Mouse (Mus musculus): ENCODE data around the gene Gsta1. TPM values are rescaled to one million over a fixed set of nuclear protein-coding genes. Genes with fewer than 3 reads are reported as not detected.
"Not testable (repeated sequence)": the region's sequence is repeated elsewhere in the genome, so short reads cannot be mapped to it uniquely, and the experiment has no call there.

Gsta1 gene
- polyA plus RNA-seq, 1 experiment from 2014 or later: 2.8 TPM

DNA sequence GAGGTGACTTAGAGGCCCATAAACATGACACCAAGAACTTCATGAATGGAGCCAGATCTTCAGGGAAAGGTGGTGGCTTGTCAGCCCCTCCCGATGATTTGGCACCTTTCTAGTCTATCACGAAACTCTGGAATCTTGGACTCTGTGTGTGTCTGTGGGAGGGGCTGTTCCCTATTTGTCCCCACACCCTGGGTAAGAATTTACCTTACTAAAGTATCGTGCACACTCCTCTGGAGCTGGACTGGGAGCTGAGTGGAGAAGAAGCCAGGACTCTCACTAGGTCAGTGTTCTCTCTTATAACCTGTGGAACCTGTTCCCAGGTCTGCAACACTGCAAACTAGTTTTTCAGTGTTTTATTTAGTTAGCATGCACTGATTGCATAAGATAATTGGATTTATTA, 59.3 kb downstream of the Gsta1 start, which contains the start of gene Gm10639:
Gene Gm10639, plus strand, starts transcription at position 201 of the 400 bp plus-strand sequence.
- whole genome bisulfite sequencing: 66% methylated on average over 3 of the region's 3 CpGs
- H3K27ac ChIP-seq (ENCODE audit: low read length); H3K9ac ChIP-seq (replicated peaks; ENCODE audit: low read length); H3K9me3 ChIP-seq (ENCODE audit: low read length); H3K4me2 ChIP-seq (replicated peaks; ENCODE audit: low read depth, low read length); H3K36me3 ChIP-seq (ENCODE audit: insufficient read depth, low read length); H3K4me1 ChIP-seq (ENCODE audit: insufficient read depth, low read length); ATAC-seq (ENCODE audit: low FRiP score, low TSS enrichment); H3K27me3 ChIP-seq (ENCODE audit: insufficient read depth, low read length); H3K4me3 ChIP-seq (ENCODE audit: low read length): not testable (repeated sequence)

Other genes with a start within 250 kb of the Gsta1 start
- 1.1 and 1.2 TPM in 2 replicates for gene Gcm1, start 178.7 kb upstream of the Gsta1 start, polyA plus RNA-seq (2015; fragmentation: Nextera tagmentation; extraction: Ambion mirVana)
- 44.3 and 45.2 TPM in 2 replicates for gene Fbxo9, start 121.6 kb upstream of the Gsta1 start, polyA plus RNA-seq (2015; fragmentation: Nextera tagmentation; extraction: Ambion mirVana)
- 21.7 and 24.5 TPM in 2 replicates for gene Ick, start 121.5 kb upstream of the Gsta1 start, polyA plus RNA-seq (2015; fragmentation: Nextera tagmentation; extraction: Ambion mirVana)
- 134 and 150 TPM in 2 replicates for gene Gsta4, start 47.9 kb upstream of the Gsta1 start, polyA plus RNA-seq (2015; fragmentation: Nextera tagmentation; extraction: Ambion mirVana)
- gene Gm3776, start 26.5 kb downstream of the Gsta1 start, polyA plus RNA-seq (2015; fragmentation: Nextera tagmentation; extraction: Ambion mirVana): 0.58 and 1.5 TPM in 2 replicates
- 30.2 and 34.9 TPM in 2 replicates for gene Gm10639, start 59.3 kb downstream of the Gsta1 start, polyA plus RNA-seq (2015; fragmentation: Nextera tagmentation; extraction: Ambion mirVana)
- gene Omt2a, start 84.1 kb downstream of the Gsta1 start, polyA plus RNA-seq (2015; fragmentation: Nextera tagmentation; extraction: Ambion mirVana): not detected in 2 replicates
- not detected in 2 replicates for gene Omt2b, start 96.9 kb downstream of the Gsta1 start, polyA plus RNA-seq (2015; fragmentation: Nextera tagmentation; extraction: Ambion mirVana)
- gene Gsta2, start 125.1 kb downstream of the Gsta1 start, polyA plus RNA-seq (2015; fragmentation: Nextera tagmentation; extraction: Ambion mirVana): 92.0 and 109 TPM in 2 replicates
- gene Dppa5a, start 137.5 kb downstream of the Gsta1 start, polyA plus RNA-seq (2015; fragmentation: Nextera tagmentation; extraction: Ambion mirVana): 0.27 TPM in 1 of 2 replicates, not detected in the other
- 1.6 and 2.0 TPM in 2 replicates for gene Ooep, start 148.1 kb downstream of the Gsta1 start, polyA plus RNA-seq (2015; fragmentation: Nextera tagmentation; extraction: Ambion mirVana)
- 0.28 and 0.50 TPM in 2 replicates for gene Ddx43, start 165.1 kb downstream of the Gsta1 start, polyA plus RNA-seq (2015; fragmentation: Nextera tagmentation; extraction: Ambion mirVana)
- 2.1 and 2.8 TPM in 2 replicates for gene Cgas, start 212.6 kb downstream of the Gsta1 start, polyA plus RNA-seq (2015; fragmentation: Nextera tagmentation; extraction: Ambion mirVana)
- 27.9 and 30.1 TPM in 2 replicates for gene Mto1, start 217.6 kb downstream of the Gsta1 start, polyA plus RNA-seq (2015; fragmentation: Nextera tagmentation; extraction: Ambion mirVana)
- 0.65 and 0.66 TPM in 2 replicates for gene Gm17324, start 218.1 kb downstream of the Gsta1 start, polyA plus RNA-seq (2015; fragmentation: Nextera tagmentation; extraction: Ambion mirVana)